Mouse (Mus musculus) lung, embryonic 16.5 days (tissue): ENCODE measurements around the gene Btbd11. TPM values are rescaled to one million over a fixed set of nuclear protein-coding genes. Genes with fewer than 3 reads are reported as not detected.

ENCODE experiments used
- ATAC-seq: fragments of 200-750 bp; cut with Nextera tagmentation; 2 replicates; pipeline ENCODE4 v1.8.0; 2017; ENCODE audit warnings: low read depth, mild to moderate bottlenecking, moderate library complexity
- H3K27ac ChIP-seq: fragments of 300-500 bp; sonication (generic); 2 replicates; pipeline ENCODE4 v1.5.1; 2014; ENCODE audit warnings: mild to moderate bottlenecking, control low read depth, low read length
- H3K27me3 ChIP-seq: fragments of 300-500 bp; sonication (generic); 2 replicates; pipeline ENCODE4 v1.6.1; 2014; ENCODE audit warnings: low read depth, low read length, mixed read lengths; ENCODE audit not compliant: control insufficient read depth, insufficient read depth
- H3K36me3 ChIP-seq: fragments of 300-500 bp; sonication (generic); 2 replicates; pipeline ENCODE4 v1.6.1; 2014; ENCODE audit warnings: low read length; ENCODE audit not compliant: control insufficient read depth, insufficient read depth
- H3K4me1 ChIP-seq: fragments of 300-500 bp; sonication (generic); replicated peaks from 2 replicates; pipeline ENCODE4 v1.6.1; 2014; ENCODE audit warnings: low read length, mixed read lengths; ENCODE audit not compliant: control insufficient read depth, insufficient read depth
- H3K4me2 ChIP-seq: fragments of 300-500 bp; sonication (generic); 2 replicates; pipeline ENCODE4 v1.6.1; 2014; ENCODE audit warnings: low read depth, low read length, control low read depth
- H3K4me3 ChIP-seq: fragments of 300-500 bp; sonication (generic); 2 replicates; pipeline ENCODE4 v1.5.1; 2014; ENCODE audit warnings: mild to moderate bottlenecking, low read length, control low read depth
- H3K9ac ChIP-seq: fragments of 300-500 bp; sonication (generic); 2 replicates; pipeline ENCODE4 v1.6.1; 2014; ENCODE audit warnings: low read length, control low read depth
- H3K9me3 ChIP-seq: fragments of 300-500 bp; sonication (generic); 2 replicates; pipeline ENCODE4 v1.6.1; 2016; ENCODE audit warnings: low read length; ENCODE audit not compliant: control insufficient read depth
- WGBS: fragments of 180-500 bp; shearing (Covaris S2); extraction: QIAGEN DNeasy Blood & Tissue Kit; methylation state at CpG from one replicate; pipeline ENCODE4 v1.1.7; 2014; 5-methylcytosine and 5-hydroxymethylcytosine counted together
- polyA plus RNA-seq: library from polyadenylated mRNA; unstranded; fragments of >200 nt; fragmentation: Nextera tagmentation; extraction: Ambion mirVana; gene quantifications from 2 replicates; pipeline ENCODE4 v1.2.1, GENCODE M21; 2015

The Btbd11 gene
- polyA plus RNA-seq, 1 experiment from 2014 or later: 1.3 TPM

DNA sequence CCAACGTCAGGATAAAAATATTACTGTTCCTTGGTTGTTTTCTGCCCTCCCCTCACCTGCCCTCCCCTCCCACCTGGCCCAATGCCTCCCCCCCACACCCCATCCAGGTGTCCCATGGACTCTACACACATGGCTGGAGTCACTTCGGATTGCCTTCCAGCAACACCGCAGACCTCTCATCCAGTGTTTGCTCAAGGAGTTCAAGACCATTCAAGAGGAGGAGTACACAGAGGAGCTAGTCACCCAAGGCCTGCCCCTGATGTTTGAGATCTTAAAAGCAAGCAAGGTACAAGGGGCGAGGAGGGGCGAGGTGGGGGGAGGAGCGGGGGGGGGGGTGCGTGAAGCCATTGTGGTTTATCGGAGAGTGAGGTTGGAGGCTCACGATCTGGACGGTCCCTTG, 247.0 kb downstream of the Btbd11 start:
- Histone ChIP-seq H3K4me1 (no peaks in the 10 kb centered on the region; the same call in 1 of the 2 replicates), H3K9ac (no peak overlapping the region), H3K27me3 (peaks cover 13% of the 10 kb centered on the region), H3K36me3 (no peaks in the 10 kb centered on the region), H3K4me3 (no peak overlapping the region), H3K4me2 (no peak overlapping the region), H3K27ac (no peak overlapping the region), H3K9me3 (no peaks in the 10 kb centered on the region)
- peak; percentile 93 for ATAC-seq
- WGBS: 63% methylated on average over 10 of the region's 10 CpGs

DNA sequence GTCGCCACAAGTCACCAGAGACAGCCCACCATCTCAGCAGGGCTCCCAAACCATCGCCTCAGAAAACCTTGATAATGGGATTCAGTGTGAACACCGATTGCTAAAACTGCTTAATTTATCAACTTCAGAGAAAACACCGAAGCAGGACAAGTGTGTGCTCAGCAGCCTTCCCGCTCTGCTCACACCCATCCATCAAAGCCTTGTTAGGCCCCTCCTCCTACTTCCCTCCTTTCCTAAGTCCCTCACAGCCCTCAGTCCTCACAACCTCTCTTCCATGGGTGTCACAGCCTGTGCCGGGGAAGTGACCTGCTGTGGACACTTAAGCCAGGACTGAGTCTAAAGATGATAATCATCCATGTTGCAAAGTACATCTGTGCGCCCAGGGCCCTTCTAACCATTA, 251.0 kb downstream of the Btbd11 start:
- Histone ChIP-seq H3K36me3 (no peaks in the 10 kb centered on the region), H3K4me3 (no peak overlapping the region), H3K9me3 (no peaks in the 10 kb centered on the region), H3K4me2 (no peak overlapping the region), H3K4me1 (no peaks in the 10 kb centered on the region), H3K27ac (no peak overlapping the region), H3K27me3 (peaks cover 4% of the 10 kb centered on the region), H3K9ac (no peak overlapping the region)
- no peak for ATAC-seq
- WGBS: 21% methylated on average over 7 of the region's 7 CpGs

DNA sequence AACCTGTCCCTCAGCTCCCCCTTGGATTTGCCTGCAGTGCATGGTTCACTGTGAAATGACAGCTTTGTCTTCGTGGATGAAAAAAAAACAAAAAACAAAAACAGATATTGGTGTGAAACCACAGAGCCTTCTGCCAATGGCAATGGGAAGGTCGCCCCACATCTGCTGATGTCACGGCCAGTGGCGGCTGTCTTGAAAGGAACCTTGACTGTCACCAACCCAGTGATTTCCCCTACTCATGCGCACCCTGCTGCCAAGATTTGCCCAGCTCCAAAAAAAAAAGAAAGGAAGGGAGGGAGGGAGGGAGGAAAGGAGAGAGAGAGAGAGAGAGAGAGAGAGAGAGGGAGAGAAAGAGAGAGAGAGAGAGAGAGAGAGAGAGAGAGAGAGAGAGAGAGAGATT, 251.5 kb downstream of the Btbd11 start:
- ATAC-seq: no peak
- Histone ChIP-seq H3K4me2 (no peak overlapping the region), H3K4me3 (no peak overlapping the region), H3K27me3 (peaks cover 4% of the 10 kb centered on the region), H3K27ac (no peak overlapping the region), H3K36me3 (no peaks in the 10 kb centered on the region), H3K4me1 (no peaks in the 10 kb centered on the region), H3K9me3 (no peaks in the 10 kb centered on the region), H3K9ac (no peak overlapping the region)
- WGBS: 51% methylated on average over 5 of the region's 5 CpGs

DNA sequence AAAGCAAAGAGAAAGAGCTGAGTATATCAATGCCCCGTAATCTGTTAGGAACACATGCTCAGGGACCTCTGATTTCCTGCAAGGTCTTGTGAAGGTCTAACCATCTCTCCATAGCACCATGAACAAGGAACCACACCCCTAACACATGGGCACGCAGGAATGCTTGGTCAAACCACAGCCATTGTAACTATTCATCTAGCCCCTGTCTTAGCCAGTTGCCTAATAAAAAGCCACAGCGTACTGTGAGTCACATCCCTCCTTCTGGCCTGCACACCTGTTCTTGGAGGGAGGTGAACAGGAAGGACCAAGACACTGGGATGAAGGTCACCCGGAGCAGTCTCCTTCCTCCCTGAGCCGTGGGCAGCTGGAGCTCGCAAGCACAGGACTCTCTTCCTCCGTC, 253.0 kb downstream of the Btbd11 start:
- no peaks in the 10 kb centered on the region for H3K9me3 ChIP-seq
- H3K27me3 ChIP-seq: peaks cover 4% of the 10 kb centered on the region
- no peak overlapping the region for H3K4me2 ChIP-seq
- no peak for ATAC-seq
- no peak overlapping the region for H3K9ac ChIP-seq
- H3K27ac ChIP-seq: no peak overlapping the region
- no peaks in the 10 kb centered on the region for H3K36me3 ChIP-seq
- H3K4me1 ChIP-seq: no peaks in the 10 kb centered on the region
- 81% methylated on average over 7 of the region's 7 CpGs for WGBS
- H3K4me3 ChIP-seq: no peak overlapping the region

DNA sequence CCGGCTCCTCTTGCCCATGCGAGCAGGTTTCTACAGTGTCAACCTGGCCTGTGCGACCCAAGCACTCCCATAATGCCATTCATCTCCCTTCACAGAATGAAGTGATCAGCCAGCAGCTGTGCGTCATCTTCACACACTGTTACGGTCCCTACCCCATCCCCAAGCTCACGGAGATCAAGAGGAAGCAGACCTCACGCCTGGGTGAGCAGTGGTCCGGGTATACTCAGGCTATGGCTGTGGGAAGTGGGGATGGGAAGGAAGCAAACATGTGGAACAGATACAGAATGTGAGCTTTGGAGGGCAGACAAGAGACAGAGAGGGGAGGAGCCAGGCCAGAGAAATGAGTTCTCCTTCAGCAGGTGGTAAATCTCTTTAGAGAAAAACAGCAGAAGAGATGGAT, 253.8 kb downstream of the Btbd11 start:
- Histone ChIP-seq H3K27ac (no peak overlapping the region), H3K27me3 (peaks cover 4% of the 10 kb centered on the region), H3K4me3 (no peak overlapping the region), H3K4me1 (no peaks in the 10 kb centered on the region), H3K4me2 (no peak overlapping the region), H3K9me3 (no peaks in the 10 kb centered on the region), H3K36me3 (no peaks in the 10 kb centered on the region), H3K9ac (no peak overlapping the region)
- ATAC-seq: no peak
- WGBS: 53% methylated on average over 8 of the region's 8 CpGs

DNA sequence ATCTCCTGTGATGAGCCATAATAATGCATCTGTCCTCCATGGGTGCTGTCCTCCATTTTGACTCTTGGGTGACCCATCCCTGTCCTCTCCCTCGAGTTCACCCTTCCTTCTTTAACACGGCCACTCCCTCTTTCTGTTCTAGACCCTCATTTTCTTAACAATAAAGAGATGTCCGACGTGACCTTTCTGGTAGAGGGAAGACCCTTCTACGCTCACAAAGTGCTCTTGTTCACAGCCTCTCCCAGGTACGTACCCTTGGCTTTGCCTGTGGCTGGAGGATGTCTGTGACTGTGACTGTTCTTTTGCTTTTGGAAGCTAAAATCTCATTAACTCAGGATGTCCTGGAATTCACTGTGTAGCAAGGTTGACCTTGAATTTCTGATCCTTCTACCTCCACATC, 258.7 kb downstream of the Btbd11 start:
- WGBS: 82% methylated on average over 6 of the region's 6 CpGs
- no peak for ATAC-seq
- no peaks in the 10 kb centered on the region for H3K4me1 ChIP-seq
- H3K36me3 ChIP-seq: no peaks in the 10 kb centered on the region
- H3K9ac ChIP-seq: no peak overlapping the region
- H3K4me2 ChIP-seq: no peak overlapping the region
- no peak overlapping the region for H3K4me3 ChIP-seq
- no peaks in the 10 kb centered on the region for H3K9me3 ChIP-seq
- no peaks in the 10 kb centered on the region; the same call in 1 of the 2 replicates for H3K27me3 ChIP-seq
- H3K27ac ChIP-seq: no peak overlapping the region

DNA sequence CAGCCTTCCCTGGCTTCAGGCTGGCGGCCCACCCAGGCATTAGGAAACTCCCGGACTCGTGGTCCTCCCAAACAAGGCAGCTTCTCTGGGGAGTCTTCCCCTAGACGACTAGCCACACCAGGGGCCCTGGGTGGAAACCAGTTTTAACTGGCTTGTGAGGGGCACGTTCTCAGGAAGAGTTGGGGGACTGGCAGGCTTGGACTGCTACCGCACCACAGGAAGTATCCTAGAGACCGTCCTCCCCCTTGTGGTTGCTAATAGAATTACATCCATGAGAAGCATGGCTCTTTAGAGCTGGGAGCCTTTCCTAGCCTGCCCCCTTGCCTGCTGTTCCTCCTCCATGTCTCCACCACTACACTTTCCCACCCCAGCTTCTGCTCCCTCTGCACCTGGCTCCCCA, 265.1 kb downstream of the Btbd11 start:
- Histone ChIP-seq H3K4me2 (no peak overlapping the region), H3K9me3 (no peaks in the 10 kb centered on the region), H3K27ac (no peak overlapping the region), H3K36me3 (no peaks in the 10 kb centered on the region), H3K27me3 (no peaks in the 10 kb centered on the region), H3K9ac (no peak overlapping the region), H3K4me1 (peaks cover 7% of the 10 kb centered on the region; the same call in 1 of the 2 replicates), H3K4me3 (no peak overlapping the region)
- ATAC-seq: peak; percentile 52; the same call in 1 of the 2 replicates
- 28% methylated on average over 7 of the region's 7 CpGs for WGBS

DNA sequence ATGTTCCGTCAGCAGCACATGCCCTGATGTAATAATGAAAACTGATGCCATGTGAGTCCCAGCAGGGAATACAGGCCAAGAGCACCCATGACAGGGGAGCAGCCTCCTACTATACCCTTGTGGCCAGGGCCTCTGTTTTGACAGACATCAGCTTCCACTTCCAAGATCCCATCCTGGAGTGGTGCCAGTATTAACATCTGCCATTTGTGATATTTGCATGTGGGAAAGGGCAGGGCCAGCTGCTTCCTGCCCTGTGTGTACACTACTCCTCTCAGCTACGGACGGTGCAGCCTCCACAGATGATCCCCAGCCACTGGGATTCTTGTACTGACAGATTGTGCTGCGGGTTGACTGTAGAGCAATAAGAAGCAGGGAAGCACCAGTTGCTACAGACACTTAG, 269.3 kb downstream of the Btbd11 start:
- H3K36me3 ChIP-seq: no peaks in the 10 kb centered on the region
- ATAC-seq: peak; percentile 93
- WGBS: 19% methylated on average over 4 of the region's 4 CpGs
- H3K27me3 ChIP-seq: no peaks in the 10 kb centered on the region
- H3K4me2 ChIP-seq: no peak overlapping the region
- H3K9ac ChIP-seq: no peak overlapping the region
- no peaks in the 10 kb centered on the region for H3K9me3 ChIP-seq
- no peak overlapping the region for H3K4me3 ChIP-seq
- H3K27ac ChIP-seq: no peak overlapping the region
- H3K4me1 ChIP-seq: peaks cover 7% of the 10 kb centered on the region; the same call in 1 of the 2 replicates

DNA sequence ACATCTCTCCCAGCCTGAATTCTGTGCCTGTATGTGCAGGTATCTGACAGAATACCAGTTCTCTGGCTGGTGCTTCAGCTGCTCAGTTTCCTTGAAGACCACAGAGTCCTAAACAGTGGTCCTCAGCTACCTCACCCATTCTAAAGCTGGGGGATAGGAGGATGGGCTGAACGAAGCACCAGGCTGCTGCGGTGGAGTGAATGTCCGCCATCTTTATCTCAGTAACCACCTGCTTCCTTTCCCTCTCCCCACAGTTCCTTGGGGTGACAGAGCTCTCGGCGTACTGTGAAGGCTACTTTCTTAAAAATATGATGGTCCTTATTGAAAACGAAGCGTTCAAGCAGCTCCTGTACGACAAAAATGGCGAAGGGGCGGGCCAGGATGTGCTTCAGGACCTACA, 271.3 kb downstream of the Btbd11 start:
- Histone ChIP-seq H3K4me3 (no peak overlapping the region), H3K9ac (no peak overlapping the region), H3K4me2 (no peak overlapping the region), H3K27ac (no peak overlapping the region), H3K9me3 (no peaks in the 10 kb centered on the region), H3K27me3 (no peaks in the 10 kb centered on the region), H3K4me1 (peaks cover 7% of the 10 kb centered on the region; the same call in 1 of the 2 replicates), H3K36me3 (no peaks in the 10 kb centered on the region)
- 87% methylated on average over 10 of the region's 10 CpGs for WGBS
- ATAC-seq: no peak

DNA sequence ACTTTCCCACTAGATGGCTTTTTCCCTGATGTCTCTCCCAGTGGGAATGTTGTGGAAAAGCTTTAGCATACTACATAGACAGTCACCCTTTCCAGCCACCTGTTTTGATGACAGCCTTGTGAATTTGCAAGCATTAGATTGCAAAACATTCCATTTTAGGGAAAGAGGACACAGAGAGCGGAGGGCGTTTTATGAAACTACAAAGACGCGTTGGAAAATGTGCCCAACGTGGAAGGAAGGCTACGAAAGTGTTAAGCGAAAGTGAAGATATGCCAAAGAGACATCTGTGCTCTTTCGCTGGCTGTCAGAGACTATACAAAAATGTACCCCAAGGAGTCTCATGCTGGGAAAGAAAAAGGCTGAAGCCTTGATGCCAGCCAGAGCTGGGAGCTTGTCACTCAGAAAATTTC, 286.9 kb downstream of the Btbd11 start:
- no peak overlapping the region for H3K4me2 ChIP-seq
- H3K9me3 ChIP-seq: 0 out of 2 replicates have a peak, but pooled peaks cover 2% of the 10 kb centered on the region
- no peak overlapping the region for H3K27ac ChIP-seq
- H3K36me3 ChIP-seq: no peaks in the 10 kb centered on the region
- no peaks in the 10 kb centered on the region for H3K27me3 ChIP-seq
- ATAC-seq: no peak
- no peak overlapping the region for H3K4me3 ChIP-seq
- no peaks in the 10 kb centered on the region for H3K4me1 ChIP-seq
- 73% methylated on average over 8 of the region's 8 CpGs for WGBS
- H3K9ac ChIP-seq: no peak overlapping the region
